Mouse (Mus musculus): ENCODE measurements around the gene Allc. TPM values are rescaled to one million over a fixed set of nuclear protein-coding genes. Genes with fewer than 3 reads are reported as not detected.

The Allc gene
- polyA plus RNA-seq, 1 experiment from 2014 or later: not detected

DNA sequence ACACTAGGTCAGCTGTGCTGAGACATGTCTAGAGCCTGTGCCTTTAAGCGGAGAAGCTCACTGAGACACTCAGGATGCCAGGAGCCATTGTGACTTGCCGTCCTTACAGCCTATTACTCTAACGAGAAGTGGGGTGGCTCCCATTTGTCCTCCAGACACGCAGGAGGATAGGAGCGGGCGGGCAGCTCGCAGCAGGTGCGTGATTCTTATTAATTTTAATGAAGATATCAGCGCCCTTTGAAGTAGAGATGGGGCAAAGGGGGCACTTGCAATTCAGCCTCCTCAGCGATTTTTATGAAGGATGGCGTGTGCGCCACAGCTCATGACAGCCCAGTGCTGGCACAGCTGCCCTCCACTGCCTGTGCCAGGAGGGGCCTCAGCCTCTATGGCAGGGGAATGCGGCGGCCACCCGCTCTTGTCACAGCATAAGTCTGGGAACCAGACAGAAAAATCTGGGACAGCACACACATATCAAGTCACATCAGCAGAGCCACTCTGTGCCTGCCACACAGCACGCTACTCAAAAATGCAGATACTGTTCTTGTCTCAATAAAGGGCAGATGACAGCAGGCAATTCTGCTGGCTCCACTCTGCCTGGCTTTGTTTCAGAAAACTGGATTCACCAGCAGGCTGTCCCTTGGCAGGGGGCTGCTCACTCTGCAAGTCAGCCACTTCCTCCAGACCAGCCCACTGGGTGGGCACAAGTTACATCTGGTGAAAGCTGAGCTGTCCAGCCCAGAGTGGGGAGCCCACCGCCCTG is 25.4 kb upstream of the Allc start:
- Histone ChIP-seq H3K9me3 (replicated peaks) (no peaks in the 10 kb centered on the region), H3K36me3 (ENCODE audit: poor library complexity, severe bottlenecking) (no peaks in the 10 kb centered on the region), H3K27me3 (no peaks in the 10 kb centered on the region), H3K4me2 (peak overlapping the region; percentile 33), H3K4me1 (peaks cover 24% of the 10 kb centered on the region), H3K4me3 (0 out of 2 replicates have a peak overlapping the region, but pooled peaks have one; percentile 0), H3K9ac (peak overlapping the region; percentile 1; the same call in 1 of the 2 replicates), H3K27ac (peak overlapping the region; percentile 72)
- ATAC-seq: peak; percentile 84
- 43% methylated on average over 17 of the region's 17 CpGs for WGBS

DNA sequence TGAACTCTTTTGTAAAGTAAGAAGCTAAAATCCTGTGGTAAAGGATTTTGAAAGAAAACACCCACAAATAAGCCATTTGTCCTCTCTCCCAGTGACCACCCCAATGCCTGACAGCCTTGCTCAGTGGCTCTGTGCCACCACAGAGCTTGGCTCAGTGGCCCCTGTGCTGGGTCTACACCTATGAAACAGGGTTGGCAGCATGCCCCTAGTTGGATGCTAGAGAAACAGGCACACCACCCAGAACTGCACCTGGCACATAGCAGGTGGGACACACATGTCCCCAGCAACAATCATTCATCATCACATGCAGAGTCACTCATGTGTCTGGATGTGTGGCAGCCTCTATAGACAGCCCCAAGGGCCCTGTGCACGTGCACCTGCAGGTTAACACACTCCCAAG is 21.2 kb upstream of the Allc start:
- Histone ChIP-seq H3K4me2 (no peak overlapping the region), H3K27ac (no peak overlapping the region), H3K36me3 (ENCODE audit: poor library complexity, severe bottlenecking) (no peaks in the 10 kb centered on the region), H3K4me1 (peaks cover 37% of the 10 kb centered on the region), H3K27me3 (no peaks in the 10 kb centered on the region), H3K9me3 (replicated peaks) (no peaks in the 10 kb centered on the region), H3K9ac (no peak overlapping the region), H3K4me3 (no peak overlapping the region)
- 65% methylated on average over 1 of the region's 1 CpGs for WGBS
- ATAC-seq: no peak

DNA sequence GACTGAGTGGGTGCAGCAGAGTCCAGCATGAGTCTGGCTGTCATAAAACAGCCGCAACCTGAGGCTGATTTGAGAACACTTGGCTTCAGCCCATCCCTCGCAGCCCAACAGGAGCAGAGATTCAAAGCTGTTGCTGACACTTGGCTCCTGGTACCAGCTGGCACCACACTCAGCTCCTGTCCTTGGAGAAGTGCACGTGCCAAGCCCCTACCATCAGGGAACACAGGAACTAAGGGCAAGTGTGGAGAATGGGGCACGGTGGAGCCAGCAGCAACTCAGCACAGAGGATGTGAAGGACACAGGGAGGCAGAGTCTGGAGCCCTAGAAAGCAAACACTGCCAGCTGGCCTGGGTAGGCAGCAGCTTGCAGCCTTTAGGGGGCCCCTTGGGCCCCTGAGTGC is 19.9 kb upstream of the Allc start:
- Histone ChIP-seq H3K9me3 (replicated peaks) (no peaks in the 10 kb centered on the region), H3K4me3 (no peak overlapping the region), H3K27ac (peak overlapping the region; percentile 32; the same call in 1 of the 2 replicates), H3K36me3 (ENCODE audit: poor library complexity, severe bottlenecking) (no peaks in the 10 kb centered on the region), H3K4me2 (no peak overlapping the region), H3K9ac (no peak overlapping the region), H3K27me3 (no peaks in the 10 kb centered on the region), H3K4me1 (peaks cover 31% of the 10 kb centered on the region)
- WGBS: 7% methylated on average over 4 of the region's 4 CpGs
- ATAC-seq: peak; percentile 82

DNA sequence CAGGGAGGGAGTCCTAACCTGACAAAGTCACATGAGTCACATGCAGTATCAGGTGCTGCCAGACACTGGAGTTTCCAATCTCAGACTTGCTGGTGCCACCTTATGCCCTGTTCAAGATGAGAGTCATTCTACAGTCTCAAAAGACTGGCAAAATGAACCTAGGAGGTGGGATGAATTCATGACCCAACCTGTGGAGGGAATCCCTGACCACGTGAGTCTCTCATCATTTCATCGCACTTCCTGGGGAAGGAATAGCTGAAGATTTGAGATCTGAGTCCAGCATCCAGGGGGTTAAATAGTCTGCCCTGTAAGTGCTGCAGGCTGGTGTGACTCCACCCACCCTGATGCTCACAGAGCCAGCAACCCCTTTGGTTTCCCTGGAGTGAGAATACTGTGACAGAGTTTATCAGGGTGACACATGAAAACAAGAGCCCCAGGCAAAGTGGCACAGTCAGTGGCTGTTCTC is 16.2 kb upstream of the Allc start:
- no peak overlapping the region for H3K9ac ChIP-seq
- no peak overlapping the region for H3K4me2 ChIP-seq
- no peaks in the 10 kb centered on the region for H3K9me3 ChIP-seq (replicated peaks)
- no peak overlapping the region for H3K27ac ChIP-seq
- no peaks in the 10 kb centered on the region for H3K27me3 ChIP-seq
- no peak for ATAC-seq
- 63% methylated on average over 2 of the region's 2 CpGs for WGBS
- no peaks in the 10 kb centered on the region for H3K36me3 ChIP-seq (ENCODE audit: poor library complexity, severe bottlenecking)
- H3K4me3 ChIP-seq: no peak overlapping the region
- peaks cover 28% of the 10 kb centered on the region for H3K4me1 ChIP-seq

DNA sequence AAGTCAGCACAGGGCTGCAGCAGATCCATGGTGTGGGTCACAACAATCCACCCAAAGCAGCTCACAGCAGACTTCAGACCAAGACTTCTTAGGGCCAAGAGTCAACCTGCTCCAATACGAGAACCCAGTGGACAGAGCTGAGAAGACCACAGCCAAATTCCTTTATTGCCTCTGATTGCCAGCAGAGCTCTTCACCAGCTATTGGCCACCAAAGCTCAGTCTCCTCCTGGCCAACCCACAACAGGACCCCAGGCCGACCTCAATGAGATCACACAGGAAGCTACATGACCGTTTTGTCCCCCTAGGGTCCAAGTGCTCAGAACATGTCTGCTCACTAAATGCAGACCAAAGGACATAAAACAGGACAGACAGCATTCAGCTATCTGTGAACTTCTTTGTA is 15.8 kb upstream of the Allc start:
- H3K9ac ChIP-seq: no peak overlapping the region
- peaks cover 26% of the 10 kb centered on the region for H3K4me1 ChIP-seq
- no peaks in the 10 kb centered on the region for H3K9me3 ChIP-seq (replicated peaks)
- H3K27me3 ChIP-seq: no peaks in the 10 kb centered on the region
- H3K27ac ChIP-seq: no peak overlapping the region
- no peaks in the 10 kb centered on the region for H3K36me3 ChIP-seq (ENCODE audit: poor library complexity, severe bottlenecking)
- no peak overlapping the region for H3K4me2 ChIP-seq
- no peak for ATAC-seq
- H3K4me3 ChIP-seq: no peak overlapping the region
- 72% methylated on average over 3 of the region's 3 CpGs for WGBS

DNA sequence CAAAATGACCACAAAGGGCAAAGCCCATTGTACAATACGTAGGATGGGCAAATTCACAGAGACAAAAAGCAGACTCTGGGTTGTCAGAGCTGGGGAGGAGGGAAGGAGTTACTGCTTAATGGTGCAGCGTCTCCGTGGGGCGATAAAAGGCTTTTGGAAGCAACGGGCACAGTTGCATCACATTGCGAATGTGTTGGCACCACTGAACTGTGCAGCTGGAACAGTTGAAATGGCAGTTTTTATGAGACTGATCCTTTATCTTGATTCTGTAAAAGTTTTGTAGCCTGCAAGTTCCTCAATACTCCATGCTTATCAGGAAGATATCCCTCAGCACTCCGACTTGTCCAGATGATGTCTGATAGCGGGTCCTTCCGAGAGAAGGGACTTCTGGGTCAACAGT is 15.4 kb upstream of the Allc start:
- no peak overlapping the region for H3K27ac ChIP-seq
- ATAC-seq: no peak
- H3K4me3 ChIP-seq: no peak overlapping the region
- no peaks in the 10 kb centered on the region for H3K36me3 ChIP-seq (ENCODE audit: poor library complexity, severe bottlenecking)
- peaks cover 24% of the 10 kb centered on the region for H3K4me1 ChIP-seq
- no peak overlapping the region for H3K9ac ChIP-seq
- WGBS: 87% methylated on average over 9 of the region's 9 CpGs
- H3K9me3 ChIP-seq (replicated peaks): no peaks in the 10 kb centered on the region
- H3K4me2 ChIP-seq: no peak overlapping the region
- H3K27me3 ChIP-seq: no peaks in the 10 kb centered on the region

DNA sequence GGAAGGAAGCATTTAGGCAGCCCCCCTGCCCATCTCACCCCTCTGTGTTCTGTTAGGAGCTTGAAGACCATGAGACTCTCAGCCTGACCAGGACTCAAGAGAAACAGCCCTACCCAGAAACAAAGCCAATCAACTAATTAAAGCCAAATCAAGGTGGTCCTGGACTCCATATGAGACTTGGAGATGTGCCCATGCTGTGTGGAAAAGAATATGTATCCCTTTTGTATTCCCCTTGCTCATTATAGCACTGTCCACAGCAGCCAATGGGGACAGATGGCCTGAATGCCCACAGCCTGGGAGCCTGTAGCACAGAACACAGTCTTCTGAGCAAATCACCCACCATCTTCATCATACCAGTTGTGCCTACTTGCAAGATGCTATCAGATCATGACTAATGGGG is 14.5 kb upstream of the Allc start:
- no peak overlapping the region for H3K4me2 ChIP-seq
- no peak overlapping the region for H3K27ac ChIP-seq
- H3K27me3 ChIP-seq: no peaks in the 10 kb centered on the region
- H3K9ac ChIP-seq: no peak overlapping the region
- ATAC-seq: no peak
- no peak overlapping the region for H3K4me3 ChIP-seq
- no peaks in the 10 kb centered on the region for H3K36me3 ChIP-seq (ENCODE audit: poor library complexity, severe bottlenecking)
- H3K9me3 ChIP-seq (replicated peaks): no peaks in the 10 kb centered on the region
- peaks cover 16% of the 10 kb centered on the region for H3K4me1 ChIP-seq

DNA sequence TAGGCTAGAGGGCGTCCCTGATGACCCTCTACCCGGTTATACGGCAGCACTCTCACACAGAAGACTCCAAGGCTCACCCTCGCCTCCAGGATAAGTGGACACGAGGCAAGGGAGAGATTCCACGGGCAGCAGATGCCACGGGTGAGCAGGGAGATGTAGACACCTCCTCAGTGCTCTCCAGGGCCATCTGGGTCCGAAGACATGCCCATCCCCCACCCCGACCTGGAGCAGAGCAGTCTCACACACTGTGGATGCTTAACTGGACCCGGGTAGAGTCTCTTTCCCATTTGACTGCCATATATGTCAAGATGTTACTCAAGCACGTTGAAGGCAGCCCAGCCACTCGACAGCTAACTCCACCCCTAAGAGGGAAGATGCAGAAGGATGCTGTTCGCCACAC is 8.1 kb upstream of the Allc start:
- Histone ChIP-seq H3K4me3 (no peak overlapping the region), H3K9ac (no peak overlapping the region), H3K27me3 (no peaks in the 10 kb centered on the region), H3K9me3 (replicated peaks) (no peaks in the 10 kb centered on the region), H3K36me3 (ENCODE audit: poor library complexity, severe bottlenecking) (no peaks in the 10 kb centered on the region), H3K27ac (no peak overlapping the region), H3K4me1 (peaks cover 20% of the 10 kb centered on the region), H3K4me2 (no peak overlapping the region)
- 50% methylated on average over 13 of the region's 13 CpGs for WGBS
- no peak for ATAC-seq

DNA sequence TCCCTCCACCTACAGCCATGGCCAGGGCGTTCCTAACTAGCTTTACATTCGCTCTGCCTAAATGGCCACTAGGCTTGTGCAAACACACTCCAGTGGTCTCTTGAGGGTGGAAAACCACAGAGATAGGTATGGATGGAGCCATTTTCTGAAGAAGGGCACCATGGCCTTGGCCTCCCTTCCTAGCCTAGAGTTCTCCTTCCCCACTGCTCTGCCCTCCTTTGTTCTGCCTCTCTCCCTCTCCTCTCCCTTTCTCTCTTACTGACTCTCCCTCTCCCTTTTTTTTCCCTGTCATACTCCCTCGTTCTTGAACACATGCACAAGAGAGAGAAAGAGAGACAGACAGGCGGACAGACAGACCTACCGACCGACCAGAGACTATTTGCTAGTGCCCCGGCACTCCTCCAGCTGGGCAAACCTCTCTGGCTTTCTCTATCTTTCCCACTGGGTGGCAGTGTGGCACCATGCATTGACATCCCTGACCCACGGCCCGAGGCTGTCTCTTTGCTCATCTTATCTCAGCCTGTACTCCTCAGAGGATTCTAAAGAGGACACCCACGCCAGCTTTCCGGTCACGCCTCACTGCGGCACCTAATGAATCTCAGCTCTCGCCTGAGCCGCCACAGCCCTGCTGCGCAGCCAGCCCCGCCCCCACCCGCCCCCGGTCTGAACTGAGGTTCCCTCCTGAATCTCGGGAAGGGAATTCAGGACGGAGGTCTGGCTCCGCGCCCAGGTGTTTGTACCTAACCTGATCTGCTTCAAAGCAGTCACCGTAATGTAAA is 7.0 kb upstream of the Allc start:
- 9% methylated on average over 24 of the region's 24 CpGs for WGBS
- peak overlapping the region; percentile 70 for H3K4me2 ChIP-seq
- no peaks in the 10 kb centered on the region for H3K9me3 ChIP-seq (replicated peaks)
- no peaks in the 10 kb centered on the region for H3K36me3 ChIP-seq (ENCODE audit: poor library complexity, severe bottlenecking)
- peak overlapping the region; percentile 59 for H3K27ac ChIP-seq
- H3K9ac ChIP-seq: peak overlapping the region; percentile 57
- ATAC-seq: peak; percentile 89
- peaks cover 20% of the 10 kb centered on the region for H3K4me1 ChIP-seq
- H3K27me3 ChIP-seq: no peaks in the 10 kb centered on the region
- H3K4me3 ChIP-seq: peak overlapping the region; percentile 44

DNA sequence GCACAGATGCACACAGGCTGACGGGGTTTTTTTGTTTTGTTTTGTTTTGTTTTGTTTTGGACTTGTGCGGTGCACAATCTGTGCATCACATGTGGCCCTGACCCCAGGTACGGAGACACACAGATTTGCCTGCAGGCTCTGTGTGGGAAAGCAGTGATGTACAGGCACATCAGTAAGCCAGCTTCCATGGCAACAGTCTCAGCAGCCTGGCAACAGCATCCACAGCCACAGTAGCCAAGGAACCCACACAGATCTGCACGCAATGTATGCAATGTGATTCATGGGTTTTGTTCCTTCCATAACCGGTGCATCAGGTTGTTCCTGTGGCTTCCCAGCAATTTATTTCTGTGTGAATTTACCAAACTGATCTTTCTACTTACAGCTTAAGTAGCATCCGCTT is 5.6 kb upstream of the Allc start:
- H3K9me3 ChIP-seq (replicated peaks): no peaks in the 10 kb centered on the region
- WGBS: 64% methylated on average over 6 of the region's 6 CpGs
- no peaks in the 10 kb centered on the region for H3K36me3 ChIP-seq (ENCODE audit: poor library complexity, severe bottlenecking)
- H3K4me3 ChIP-seq: no peak overlapping the region
- H3K4me2 ChIP-seq: no peak overlapping the region
- peaks cover 24% of the 10 kb centered on the region for H3K4me1 ChIP-seq
- H3K9ac ChIP-seq: 0 out of 2 replicates have a peak overlapping the region, but pooled peaks have one; percentile 1
- 0 out of 2 replicates have a peak overlapping the region, but pooled peaks have one; percentile 1 for H3K27ac ChIP-seq
- no peaks in the 10 kb centered on the region for H3K27me3 ChIP-seq
- peak; percentile 36; the same call in 1 of the 2 replicates for ATAC-seq

DNA sequence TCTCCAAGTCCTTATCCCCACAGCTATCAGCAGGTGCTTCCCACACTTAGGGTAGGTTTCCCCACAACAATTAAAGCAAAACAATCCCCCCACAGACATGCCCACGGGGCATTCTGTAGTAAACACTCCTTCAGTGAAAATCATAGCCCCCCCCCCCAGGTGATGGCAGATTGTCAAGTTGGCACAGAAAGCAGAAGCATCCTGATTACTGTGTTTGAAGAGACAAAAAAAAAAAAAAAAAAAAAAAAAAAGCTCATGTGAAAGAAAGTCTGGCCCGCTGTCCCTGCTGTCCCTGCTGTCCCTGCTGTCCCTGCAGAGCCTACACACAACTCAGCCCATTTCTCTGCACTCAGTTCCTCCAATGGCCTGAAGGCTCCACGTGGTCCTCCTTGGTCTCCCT is 1.7 kb upstream of the Allc start:
- H3K27me3 ChIP-seq: no peaks in the 10 kb centered on the region

DNA sequence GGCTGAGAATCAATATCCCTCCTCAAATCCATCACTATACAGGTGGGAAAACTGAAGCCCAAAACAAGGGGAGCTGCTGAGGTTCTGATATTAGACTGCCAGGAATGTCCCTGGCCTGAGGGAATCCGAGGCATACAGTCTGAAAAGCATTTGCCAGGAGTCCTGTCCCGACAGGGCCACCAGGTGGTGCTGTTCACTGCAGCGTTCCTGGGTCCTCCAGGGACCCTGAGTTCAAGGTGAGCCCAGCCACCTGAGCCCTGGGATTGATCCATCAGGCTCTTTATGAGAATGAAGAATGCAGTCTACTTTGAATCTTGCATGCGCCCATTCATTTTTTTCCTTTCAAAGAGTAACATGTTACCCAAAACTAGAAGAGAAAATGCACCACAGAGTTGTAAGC is 3.2 kb downstream of the Allc start:
- no peaks in the 10 kb centered on the region for H3K36me3 ChIP-seq (ENCODE audit: poor library complexity, severe bottlenecking)
- H3K4me3 ChIP-seq: no peak overlapping the region
- H3K27me3 ChIP-seq: no peaks in the 10 kb centered on the region
- H3K4me1 ChIP-seq: 0 out of 2 replicates have a peak, but pooled peaks cover 4% of the 10 kb centered on the region
- no peak for ATAC-seq
- 37% methylated on average over 4 of the region's 4 CpGs for WGBS
- H3K4me2 ChIP-seq: no peak overlapping the region
- H3K27ac ChIP-seq: no peak overlapping the region
- no peaks in the 10 kb centered on the region; the same call in 1 of the 2 replicates for H3K9me3 ChIP-seq (replicated peaks)
- no peak overlapping the region for H3K9ac ChIP-seq

More for the DNA sequence above, 1.7 kb upstream of the Allc start:
- ATAC-seq: no peak
- 49% methylated on average over 3 of the region's 3 CpGs for WGBS
- no peaks in the 10 kb centered on the region for H3K9me3 ChIP-seq (replicated peaks)
- H3K27ac ChIP-seq: no peak overlapping the region
- peaks cover 15% of the 10 kb centered on the region; the same call in 1 of the 2 replicates for H3K4me1 ChIP-seq
- H3K4me3 ChIP-seq: no peak overlapping the region
- no peaks in the 10 kb centered on the region for H3K36me3 ChIP-seq (ENCODE audit: poor library complexity, severe bottlenecking)
- H3K9ac ChIP-seq: no peak overlapping the region
- H3K4me2 ChIP-seq: no peak overlapping the region
